9 mouse cellular contexts compared by ENCODE assay signal in genomic region chr9:106288864-106289263, GRCm38 (mm10). TPM values are rescaled to one million over a fixed set of nuclear protein-coding genes. Genes with fewer than 3 reads are reported as not detected.
DNase-seq lines count a peak whose midpoint lies in the region; ATAC-seq lines count a peak whose summit lies in the region.
"Had no signal": no experiment of that assay in that cellular context is flagged by ENCODE, and none has a peak within 500 bp of the region (broad histone marks: within the 10 kb centered on the region; RNA-seq: fewer than 3 reads in every experiment).

No protein-coding gene starts in this region.

- H3K27ac ChIP-seq in hindbrain, embryonic 15.5 days (replicated peaks): no peak overlapping the region
- H3K27ac ChIP-seq: midbrain, embryonic 12.5 days had no signal

- peak; percentile 66 for DNase-seq in R1 (ENCODE audit: low read depth, low spot score)
- DNase-seq in cerebellum, postnatal 10 days: peak; percentile 90 to 91
- peak; percentile 73 to 93 for DNase-seq in frontal cortex, adult 2 months (ENCODE audit: extremely low spot score in 1 of 2, low spot score in 1 of 2)
- DNase-seq in layer of hippocampus, postnatal 25 days (ENCODE audit: extremely low spot score in 1 of 2, low spot score in 1 of 2): peak; percentile 75 to 89
- DNase-seq in lung, postnatal 36 days: peak; percentile 93
- DNase-seq in right cerebral cortex, postnatal 36 days (ENCODE audit: low spot score in 2 of 2): peak; percentile 84 to 87
- peak; percentile 54 to 79 for DNase-seq in urinary bladder, postnatal 4 days (ENCODE audit: low spot score in 2 of 2)

- 29% methylated on average over 3 of the region's 3 CpGs for WGBS in hindbrain, embryonic 15.5 days

- H3K36me3 ChIP-seq in hindbrain, embryonic 15.5 days: 0 out of 2 replicates have a peak, but pooled peaks cover 2% of the 10 kb centered on the region

- no peak overlapping the region for H3K4me2 ChIP-seq in hindbrain, embryonic 15.5 days
- H3K4me2 ChIP-seq: midbrain, embryonic 12.5 days had no signal

- ATAC-seq in hindbrain, embryonic 15.5 days (ENCODE audit: low FRiP score, low read depth): peak; percentile 85; the same call in 1 of the 2 replicates

- no peak overlapping the region for H3K4me3 ChIP-seq in hindbrain, embryonic 15.5 days
- H3K4me3 ChIP-seq: midbrain, embryonic 12.5 days had no signal

- H3K9ac ChIP-seq in hindbrain, embryonic 15.5 days: no peak overlapping the region
- H3K9ac ChIP-seq: midbrain, embryonic 12.5 days had no signal

- H3K4me1 ChIP-seq in hindbrain, embryonic 15.5 days (replicated peaks): no peaks in the 10 kb centered on the region
- H3K4me1 ChIP-seq: midbrain, embryonic 12.5 days had no signal

- H3K27me3 ChIP-seq in hindbrain, embryonic 15.5 days: no peaks in the 10 kb centered on the region
- H3K27me3 ChIP-seq: midbrain, embryonic 12.5 days had no signal

- H3K9me3 ChIP-seq in hindbrain, embryonic 15.5 days: no peaks in the 10 kb centered on the region
- H3K9me3 ChIP-seq: midbrain, embryonic 12.5 days had no signal

RNA-seq across cellular contexts. Expression of gene Poc1a, which starts 8.0 kb away (rescaled TPM):
- 24.2 and 25.6 TPM in 2 replicates for polyA plus RNA-seq in frontal cortex, adult 2 months (2012; rRNA removed)
- polyA plus RNA-seq in hindbrain, embryonic 15.5 days (2015; fragmentation: Nextera tagmentation; extraction: Ambion mirVana): 8.8 and 9.3 TPM in 2 replicates
- 10 to 100 TPM; 11.7 to 13.0 TPM for total RNA-seq in layer of hippocampus, postnatal 25 days (2021)

RNA-seq across cellular contexts. Expression of gene Alas1, which starts 40.4 kb away (rescaled TPM):
- polyA plus RNA-seq in frontal cortex, adult 2 months (2012; rRNA removed): 122 and 129 TPM in 2 replicates
- polyA plus RNA-seq in hindbrain, embryonic 15.5 days (2015; fragmentation: Nextera tagmentation; extraction: Ambion mirVana): 101 and 104 TPM in 2 replicates
- total RNA-seq in layer of hippocampus, postnatal 25 days (2021): 100 to 1,000 TPM; 147 to 151 TPM
